Mouse (Mus musculus): ENCODE measurements around the gene Ccnk.

GRCm38 (mm10) chr12:108226216-108226615 lies 46.8 kb downstream of the Ccnk start:
- no peak for TF ChIP-seq CTCF (IDR thresholded peaks at IDR 0.05; ENCODE audit: extremely low read depth, insufficient read depth, insufficient read length, insufficient replicate concordance)
- no peak for TF ChIP-seq POLR2A (IDR thresholded peaks at IDR 0.05; ENCODE audit: low read depth, low read length)
